ENCODE assay signal across 11 mouse cellular contexts in genomic region chr11:24100449-24101070, GRCm38 (mm10). TPM values are rescaled to one million over a fixed set of nuclear protein-coding genes. Genes with fewer than 3 reads are reported as not detected.
DNase-seq lines count a peak whose midpoint lies in the region; ATAC-seq lines count a peak whose summit lies in the region.
"Had no signal": no experiment of that assay in that cellular context is flagged by ENCODE, and none has a peak within 500 bp of the region (broad histone marks: within the 10 kb centered on the region; RNA-seq: fewer than 3 reads in every experiment).

No protein-coding gene starts in this region.

- ATAC-seq in heart, embryonic 11.5 days (replicated peaks; ENCODE audit: insufficient number of reproducible peaks, low FRiP score, low TSS enrichment), result no peak
- peak; percentile 67 for ATAC-seq in liver, embryonic 11.5 days (replicated peaks; ENCODE audit: low FRiP score)

- no peaks in the 10 kb centered on the region for H3K27me3 ChIP-seq in heart, embryonic 11.5 days (ENCODE audit: control insufficient read depth, insufficient read depth, low read length)
- no peaks in the 10 kb centered on the region for H3K27me3 ChIP-seq in liver, embryonic 11.5 days (replicated peaks; ENCODE audit: control insufficient read depth, insufficient read depth, low read length)

- H3K4me1 ChIP-seq in heart, embryonic 11.5 days (ENCODE audit: control insufficient read depth, insufficient read depth, low read length), result peaks cover 40% of the 10 kb centered on the region
- peaks cover 56% of the 10 kb centered on the region for H3K4me1 ChIP-seq in liver, embryonic 11.5 days (replicated peaks; ENCODE audit: control insufficient read depth, insufficient read depth, low read length)

- WGBS in heart, embryonic 11.5 days (ENCODE audit: insufficient replicate concordance), result 63% methylated on average over 4 of the region's 4 CpGs
- 48% methylated on average over 4 of the region's 4 CpGs for WGBS in liver, embryonic 11.5 days

- H3K4me2 ChIP-seq in heart, embryonic 11.5 days, result no peak overlapping the region
- H3K4me2 ChIP-seq in liver, embryonic 11.5 days, result peak overlapping the region; percentile 44

- H3K27ac ChIP-seq in heart, embryonic 11.5 days (ENCODE audit: low read depth, low read length), result peak overlapping the region; percentile 22; the same call in 1 of the 2 replicates
- H3K27ac ChIP-seq in liver, embryonic 11.5 days (ENCODE audit: low read depth, low read length), result peak overlapping the region; percentile 49
- H3K27ac ChIP-seq: kidney, postnatal 0 days had no signal

- no peak overlapping the region for H3K9ac ChIP-seq in heart, embryonic 11.5 days (ENCODE audit: low read depth, low read length)
- H3K9ac ChIP-seq in liver, embryonic 11.5 days (ENCODE audit: low read depth, low read length), result peak overlapping the region; percentile 25

- no peaks in the 10 kb centered on the region for H3K9me3 ChIP-seq in heart, embryonic 11.5 days (replicated peaks; ENCODE audit: control insufficient read depth, low read length)
- H3K9me3 ChIP-seq in liver, embryonic 11.5 days (ENCODE audit: control insufficient read depth, low read length), result no peaks in the 10 kb centered on the region

- DNase-seq in heart, postnatal 14 days, result no peak
- DNase-seq in spleen, postnatal 10 days (ENCODE audit: low spot score in 2 of 2), result peak; percentile 38
- no peak for DNase-seq in spleen, postnatal 14 days (ENCODE audit: low spot score in 2 of 2)
- no peak for DNase-seq in liver, embryonic 11.5 days (ENCODE audit: low spot score)
- no peak for DNase-seq in left cerebral cortex, adult 8-10 months (ENCODE audit: low spot score in 2 of 2)
- no peak for DNase-seq in T-cell, adult 2 months (ENCODE audit: low spot score)
- DNase-seq in cerebellum, adult 8-10 months, result no peak
- DNase-seq: thymus, adult 2 months had no signal

- no peak overlapping the region for H3K4me3 ChIP-seq in heart, embryonic 11.5 days (ENCODE audit: low read depth, low read length)
- no peak overlapping the region for H3K4me3 ChIP-seq in liver, embryonic 11.5 days (ENCODE audit: low read depth, low read length)

- intact Hi-C loops in heart, postnatal 14 days (cut with DNase I), result no loop called here

- no peaks in the 10 kb centered on the region for H3K36me3 ChIP-seq in heart, embryonic 11.5 days (ENCODE audit: control insufficient read depth, insufficient read depth, low read length)
- peaks cover 7% of the 10 kb centered on the region; the same call in 1 of the 2 replicates for H3K36me3 ChIP-seq in liver, embryonic 11.5 days (ENCODE audit: control insufficient read depth, insufficient read depth, low read length)

RNA-seq across cellular contexts. Expression of gene Bcl11a, which starts 22.7 kb away (rescaled TPM):
- polyA plus RNA-seq in heart, embryonic 11.5 days (2014; fragmentation: Nextera tagmentation; extraction: Ambion mirVana), result 19.1 and 21.7 TPM in 2 replicates
- total RNA-seq in heart, postnatal 14 days (2021), result 1 to 10 TPM; 4.1 to 5.0 TPM
- 92.2 and 95.4 TPM in 2 replicates for polyA plus RNA-seq in liver, embryonic 11.5 days (2014; fragmentation: Nextera tagmentation; extraction: Ambion mirVana)
- 10 to 100 TPM; 86.5 to 98.6 (median 91.1) TPM for total RNA-seq in left cerebral cortex, adult 8-10 months (2022)
- polyA plus RNA-seq: C2C12 had no signal

RNA-seq across cellular contexts. Expression of gene A830031A19Rik, which starts 25.7 kb away (rescaled TPM):
- not detected in 2 replicates for polyA plus RNA-seq in heart, embryonic 11.5 days (2014; fragmentation: Nextera tagmentation; extraction: Ambion mirVana)
- total RNA-seq in heart, postnatal 14 days (2021), result not detected
- not detected in 2 replicates for polyA plus RNA-seq in liver, embryonic 11.5 days (2014; fragmentation: Nextera tagmentation; extraction: Ambion mirVana)
- total RNA-seq in left cerebral cortex, adult 8-10 months (2022), result 1 to 10 TPM in 3 of 4 experiments, under 1 TPM in 1; 0.78 to 2.8 (median 1.2) TPM
- polyA plus RNA-seq: C2C12; kidney, postnatal 0 days; thymus, adult 2 months had no signal

Comparison
In these comparisons a context has a peak if more than half of its experiments do, and no peak if none do; other contexts are left out.
1. DNase-seq: peak in spleen, postnatal 10 days (2 of 2); none in heart, postnatal 14 days (0 of 2), spleen, postnatal 14 days (0 of 2), liver, embryonic 11.5 days (single experiment), left cerebral cortex, adult 8-10 months (0 of 2), T-cell, adult 2 months (single experiment) and cerebellum, adult 8-10 months (single experiment).
2. RNA of gene Bcl11a, which starts 22.7 kb away (total RNA-seq): 86.5 to 98.6 TPM in left cerebral cortex, adult 8-10 months; 4.1 to 5.0 TPM in heart, postnatal 14 days; every median in the first group is over 10 times any median in the second.